Mouse (Mus musculus): Measurements from ENCODE around the gene Sprn.

Sprn gene

GRCm38 (mm10) chr7:140101993-140102860, 52.5 kb downstream of the Sprn start, which contains the start of gene Fuom:
TSS of gene Fuom (minus strand) at chr7:140102441.
- in situ Hi-C loops (cut with MboI, MseI), result no loop called here

DNA sequence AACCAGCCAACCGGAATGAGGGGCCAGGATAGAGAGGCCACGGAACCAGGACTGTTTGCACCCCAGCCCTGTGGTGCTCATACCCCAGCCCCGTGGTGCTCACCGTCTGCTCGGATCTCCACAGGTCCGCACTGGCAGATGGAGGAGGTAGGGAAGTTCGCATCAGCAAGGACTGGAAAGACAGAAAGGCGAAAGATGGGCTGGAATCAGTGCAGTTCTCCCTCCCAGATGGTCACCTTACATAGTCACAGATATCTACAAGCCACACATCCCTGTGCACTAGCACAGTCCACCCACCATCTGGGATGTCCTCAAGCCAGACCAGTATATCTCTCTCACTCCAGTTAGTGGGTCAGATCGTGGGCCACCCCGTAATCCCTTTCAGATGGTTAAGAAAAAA, 53.2 kb downstream of the Sprn start:
- in situ Hi-C loops (cut with MboI, MseI), result no loop called here

All from T-helper 2 cell (primary cell).